Mouse (Mus musculus): ENCODE data around the gene Sycn. TPM values are rescaled to one million over a fixed set of nuclear protein-coding genes. Genes with fewer than 3 reads are reported as not detected.

Gene Sycn
- polyA plus RNA-seq, 1 experiment from 2014 or later, result not detected

Small RNA genes within 50 kb of the gene (microRNA-seq; reads per million reads assigned to microRNA genes)
- 0.59 reads per million for gene Mir7049

Other genes with a start within 250 kb of the Sycn start
- gene Selenov, start 249.7 kb upstream of the Sycn start, polyA plus RNA-seq (2015; fragmentation: Nextera tagmentation; extraction: Ambion mirVana), result 0.42 and 0.57 TPM in 2 replicates
- 0.52 and 0.63 TPM in 2 replicates for gene Dll3, start 238.6 kb upstream of the Sycn start, polyA plus RNA-seq (2015; fragmentation: Nextera tagmentation; extraction: Ambion mirVana)
- 154 and 160 TPM in 2 replicates for gene Timm50, start 228.8 kb upstream of the Sycn start, polyA plus RNA-seq (2015; fragmentation: Nextera tagmentation; extraction: Ambion mirVana)
- 91.0 and 104 TPM in 2 replicates for gene Supt5, start 202.1 kb upstream of the Sycn start, polyA plus RNA-seq (2015; fragmentation: Nextera tagmentation; extraction: Ambion mirVana)
- 995 and 1,159 TPM in 2 replicates for gene Rps16, start 190.2 kb upstream of the Sycn start, polyA plus RNA-seq (2015; fragmentation: Nextera tagmentation; extraction: Ambion mirVana)
- 69.9 and 84.6 TPM in 2 replicates for gene Plekhg2, start 168.3 kb upstream of the Sycn start, polyA plus RNA-seq (2015; fragmentation: Nextera tagmentation; extraction: Ambion mirVana)
- 16.2 TPM in 2 replicates for gene Zfp36, start 160.6 kb upstream of the Sycn start, polyA plus RNA-seq (2015; fragmentation: Nextera tagmentation; extraction: Ambion mirVana)
- 52.6 and 57.7 TPM in 2 replicates for gene Med29, start 148.2 kb upstream of the Sycn start, polyA plus RNA-seq (2015; fragmentation: Nextera tagmentation; extraction: Ambion mirVana)
- gene Paf1, start 147.9 kb upstream of the Sycn start, polyA plus RNA-seq (2015; fragmentation: Nextera tagmentation; extraction: Ambion mirVana), result 86.8 and 100 TPM in 2 replicates
- 16.4 and 17.3 TPM in 2 replicates for gene Gmfg, start 103.4 kb upstream of the Sycn start, polyA plus RNA-seq (2015; fragmentation: Nextera tagmentation; extraction: Ambion mirVana)
- gene Lrfn1, start 88.9 kb upstream of the Sycn start, polyA plus RNA-seq (2015; fragmentation: Nextera tagmentation; extraction: Ambion mirVana), result 2.6 and 2.8 TPM in 2 replicates
- gene Ifnl2, start 30.4 kb upstream of the Sycn start, polyA plus RNA-seq (2015; fragmentation: Nextera tagmentation; extraction: Ambion mirVana), result not detected in 2 replicates
- gene Ifnl3, start 18.0 kb upstream of the Sycn start, polyA plus RNA-seq (2015; fragmentation: Nextera tagmentation; extraction: Ambion mirVana), result not detected in 2 replicates
- gene Nccrp1, start 6.4 kb downstream of the Sycn start, polyA plus RNA-seq (2015; fragmentation: Nextera tagmentation; extraction: Ambion mirVana), result 0.14 TPM in 1 of 2 replicates, not detected in the other
- gene Samd4b, start 57.3 kb downstream of the Sycn start, polyA plus RNA-seq (2015; fragmentation: Nextera tagmentation; extraction: Ambion mirVana), result 28.8 and 33.6 TPM in 2 replicates
- 63.9 and 72.1 TPM in 2 replicates for gene Pak4, start 57.3 kb downstream of the Sycn start, polyA plus RNA-seq (2015; fragmentation: Nextera tagmentation; extraction: Ambion mirVana)
- gene Acp7, start 90.4 kb downstream of the Sycn start, polyA plus RNA-seq (2015; fragmentation: Nextera tagmentation; extraction: Ambion mirVana), result not detected in 2 replicates
- gene Fbxo27, start 152.0 kb downstream of the Sycn start, polyA plus RNA-seq (2015; fragmentation: Nextera tagmentation; extraction: Ambion mirVana), result 5.4 and 9.1 TPM in 2 replicates
- gene Fbxo17, start 175.9 kb downstream of the Sycn start, polyA plus RNA-seq (2015; fragmentation: Nextera tagmentation; extraction: Ambion mirVana), result 8.2 and 9.2 TPM in 2 replicates
- 144 and 152 TPM in 2 replicates for gene Mrps12, start 200.9 kb downstream of the Sycn start, polyA plus RNA-seq (2015; fragmentation: Nextera tagmentation; extraction: Ambion mirVana)
- 30.0 and 30.8 TPM in 2 replicates for gene Sars2, start 201.1 kb downstream of the Sycn start, polyA plus RNA-seq (2015; fragmentation: Nextera tagmentation; extraction: Ambion mirVana)
- gene Ccer2, start 215.3 kb downstream of the Sycn start, polyA plus RNA-seq (2015; fragmentation: Nextera tagmentation; extraction: Ambion mirVana), result not detected in 2 replicates
- 57.2 and 67.6 TPM in 2 replicates for gene Sirt2, start 225.8 kb downstream of the Sycn start, polyA plus RNA-seq (2015; fragmentation: Nextera tagmentation; extraction: Ambion mirVana)
- gene Nfkbib, start 226.6 kb downstream of the Sycn start, polyA plus RNA-seq (2015; fragmentation: Nextera tagmentation; extraction: Ambion mirVana), result 41.6 and 45.2 TPM in 2 replicates
- gene Rinl, start 248.1 kb downstream of the Sycn start, polyA plus RNA-seq (2015; fragmentation: Nextera tagmentation; extraction: Ambion mirVana), result 6.2 and 7.4 TPM in 2 replicates

Measured in kidney, embryonic 15.5 days (tissue).